Mouse (Mus musculus) macrophage (primary cell): ENCODE measurements around the gene Brsk1. TPM values are rescaled to one million over a fixed set of nuclear protein-coding genes. Genes with fewer than 3 reads are reported as not detected.

Source experiments
- H3K27ac ChIP-seq: fragments of 350-480 bp; formaldehyde crosslinking; 2 replicates; pipeline ENCODE4 v1.9.0; 2021
- H3K36me3 ChIP-seq: fragments of 350-480 bp; formaldehyde crosslinking; 2 replicates; pipeline ENCODE4 v1.9.0; 2021; ENCODE audit errors: inconsistent target
- H3K4me3 ChIP-seq: fragments of 350-480 bp; formaldehyde crosslinking; 2 replicates; pipeline ENCODE4 v1.9.0; 2021; ENCODE audit errors: inconsistent target
- H3K79me2 ChIP-seq: fragments of 350-480 bp; formaldehyde crosslinking; 2 replicates; pipeline ENCODE4 v1.9.0; 2021; ENCODE audit errors: inconsistent target
- WGBS: methylation state at CpG from one replicate; pipeline ENCODE4 v1.1.7; 2026; ENCODE audit warnings: inconsistent platforms; ENCODE audit not compliant: missing documents; 5-methylcytosine and 5-hydroxymethylcytosine counted together
- polyA plus RNA-seq: library from polyadenylated mRNA; stranded (reverse); fragments of 250-400 nt; gene quantifications from 3 replicates; pipeline ENCODE4 v1.2.4, GENCODE M21; 2018; ENCODE audit warnings: inconsistent platforms

The Brsk1 gene
- polyA plus RNA-seq, 1 experiment from 2014 or later: not detected

GRCm38 (mm10) chr7:4752821-4753570, 62.6 kb downstream of the Brsk1 start, which contains the start of gene Cox6b2:
Gene Cox6b2, minus strand, starts transcription at chr7:4753094.
- Histone ChIP-seq H3K79me2 (no peaks in the 10 kb centered on the region), H3K27ac (no peak within 1 kb of the TSS), H3K36me3 (no peaks in the 10 kb centered on the region), H3K4me3 (no peak within 1 kb of the TSS)
- WGBS: 16% methylated on average over 23 of the region's 24 CpGs

GRCm38 (mm10) chr7:4759670-4760069, 69.3 kb downstream of the Brsk1 start:
- Histone ChIP-seq H3K36me3 (no peaks in the 10 kb centered on the region), H3K79me2 (no peaks in the 10 kb centered on the region), H3K4me3 (no peak overlapping the region), H3K27ac (no peak overlapping the region)
- 43% methylated on average over 1 of the region's 1 CpGs for WGBS

GRCm38 (mm10) chr7:4764946-4765710, 74.7 kb downstream of the Brsk1 start:
- H3K27ac ChIP-seq: no peak overlapping the region
- no peaks in the 10 kb centered on the region for H3K36me3 ChIP-seq
- no peaks in the 10 kb centered on the region for H3K79me2 ChIP-seq
- no peak overlapping the region for H3K4me3 ChIP-seq
- 52% methylated on average over 4 of the region's 4 CpGs for whole genome bisulfite sequencing

Other genes starting within 250 kb of the Brsk1 start
- 6.4 to 17.7 TPM (median 7.5 TPM) in 3 replicates for gene Rdh13, start 245.0 kb upstream of the Brsk1 start, polyA plus RNA-seq
- gene Eps8l1, start 229.9 kb upstream of the Brsk1 start, polyA plus RNA-seq: 0.30 to 3.9 TPM (median 3.1 TPM) in 3 replicates
- gene Ppp1r12c, start 188.9 kb upstream of the Brsk1 start, polyA plus RNA-seq: 102 to 126 TPM (median 108 TPM) in 3 replicates
- 2.4 to 3.6 TPM (median 3.2 TPM) in 3 replicates for gene Tnnt1, start 174.2 kb upstream of the Brsk1 start, polyA plus RNA-seq
- 0.57 to 2.9 TPM (median 2.8 TPM) in 3 replicates for gene Tnni3, start 166.4 kb upstream of the Brsk1 start, polyA plus RNA-seq
- 2.2 to 5.6 TPM (median 2.3 TPM) in 3 replicates for gene Dnaaf3, start 158.2 kb upstream of the Brsk1 start, polyA plus RNA-seq
- gene Syt5, start 143.1 kb upstream of the Brsk1 start, polyA plus RNA-seq: not detected in 3 replicates
- gene Ptprh, start 86.6 kb upstream of the Brsk1 start, polyA plus RNA-seq: not detected in 3 replicates
- 1.4 to 2.3 TPM (median 2.1 TPM) in 3 replicates for gene Tmem86b, start 59.2 kb upstream of the Brsk1 start, polyA plus RNA-seq
- 68.2 to 77.4 TPM (median 74.2 TPM) in 3 replicates for gene Ppp6r1, start 31.6 kb upstream of the Brsk1 start, polyA plus RNA-seq
- 13.6 to 44.2 TPM (median 27.9 TPM) in 3 replicates for gene Hspbp1, start 5.5 kb upstream of the Brsk1 start, polyA plus RNA-seq
- 1.2 to 4.1 TPM (median 2.5 TPM) in 3 replicates for gene Tmem150b, start 34.6 kb downstream of the Brsk1 start, polyA plus RNA-seq
- 13.0 to 41.3 TPM (median 19.4 TPM) in 3 replicates for gene Kmt5c, start 49.5 kb downstream of the Brsk1 start, polyA plus RNA-seq
- 1.3 TPM in 1 of 3 replicates, not detected in the others for gene Cox6b2, start 62.5 kb downstream of the Brsk1 start, polyA plus RNA-seq
- gene Fam71e2, start 80.7 kb downstream of the Brsk1 start, polyA plus RNA-seq: not detected in 3 replicates
- gene Il11, start 92.3 kb downstream of the Brsk1 start, polyA plus RNA-seq: not detected in 3 replicates
- not detected in 3 replicates for gene Tmem190, start 92.3 kb downstream of the Brsk1 start, polyA plus RNA-seq
- gene Tmem238, start 99.1 kb downstream of the Brsk1 start, polyA plus RNA-seq: 0.67 to 1.6 TPM (median 0.70 TPM) in 3 replicates
- 395 to 534 TPM (median 483 TPM) in 3 replicates for gene Rpl28, start 102.3 kb downstream of the Brsk1 start, polyA plus RNA-seq
- gene Ube2s, start 122.0 kb downstream of the Brsk1 start, polyA plus RNA-seq: 69.0 to 174 TPM (median 124 TPM) in 3 replicates
- gene Shisa7, start 154.1 kb downstream of the Brsk1 start, polyA plus RNA-seq: not detected in 3 replicates
- gene Isoc2b, start 179.7 kb downstream of the Brsk1 start, polyA plus RNA-seq: 6.2 to 11.2 TPM (median 10.2 TPM) in 3 replicates
- gene Isoc2a, start 186.5 kb downstream of the Brsk1 start, polyA plus RNA-seq: 9.6 to 13.3 TPM (median 13.0 TPM) in 3 replicates
- gene Gm36210, start 215.9 kb downstream of the Brsk1 start, polyA plus RNA-seq: not detected in 3 replicates
- 3.1 to 5.6 TPM (median 4.4 TPM) in 3 replicates for gene Zfp628, start 224.6 kb downstream of the Brsk1 start, polyA plus RNA-seq
- 0.15 to 1.1 TPM (median 0.17 TPM) in 3 replicates for gene Nat14, start 231.4 kb downstream of the Brsk1 start, polyA plus RNA-seq
- gene Ssc5d, start 235.2 kb downstream of the Brsk1 start, polyA plus RNA-seq: 0.13 to 0.33 TPM (median 0.28 TPM) in 3 replicates